Mouse (Mus musculus) left cerebral cortex, postnatal 10 days (tissue): ENCODE measurements around the gene Cd2ap. TPM values are rescaled to one million over a fixed set of nuclear protein-coding genes. Genes with fewer than 3 reads are reported as not detected.

Experiments
- total RNA-seq, 2 experiments: library from RNA; stranded (reverse); gene quantifications; 2 replicates each; pipeline ENCODE4 v1.2.3; 2021

The Cd2ap gene
- total RNA-seq, 2 experiments from 2014 or later: 19.0 to 19.4 TPM

Other genes starting within 250 kb of the Cd2ap start
- gene Adgrf4, start 184.4 kb downstream of the Cd2ap start, total RNA-seq: under 1 TPM; 0.32 to 0.73 TPM
- gene Adgrf2, start 134.5 kb downstream of the Cd2ap start, total RNA-seq: under 1 TPM; 0.34 to 0.45 TPM
- 10 to 100 TPM; 78.3 to 79.0 TPM for gene Tnfrsf21, start 139.9 kb upstream of the Cd2ap start, total RNA-seq